Mouse (Mus musculus): Measurements from ENCODE around the gene Wdr53.

DNA sequence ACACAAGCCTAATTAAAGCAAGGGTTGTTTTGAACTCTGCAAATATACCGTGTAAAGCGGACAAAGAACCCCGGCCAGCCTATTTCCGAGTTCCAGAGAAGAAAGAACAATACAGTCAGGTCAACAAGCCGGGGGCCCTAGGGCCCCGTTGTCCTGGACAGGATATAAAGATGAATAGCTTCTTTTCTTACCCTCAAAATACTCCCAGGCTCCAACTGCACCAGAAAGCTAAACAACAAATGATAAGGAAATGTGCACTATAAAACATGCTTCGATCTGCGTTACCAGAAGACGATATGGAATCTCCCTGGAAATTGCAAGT is 46.1 kb upstream of the Wdr53 start:
- TF ChIP-seq CTCF (IDR thresholded peaks at IDR 0.05; ENCODE audit: insufficient read depth, low read depth, low read length) (no peak), POLR2A (IDR thresholded peaks at IDR 0.05; ENCODE audit: insufficient read depth, low read depth, low read length) (no peak)

Data from olfactory bulb, adult 2 months (tissue).